ENCODE assay signal across 19 mouse cellular contexts in the genomic region with DNA sequence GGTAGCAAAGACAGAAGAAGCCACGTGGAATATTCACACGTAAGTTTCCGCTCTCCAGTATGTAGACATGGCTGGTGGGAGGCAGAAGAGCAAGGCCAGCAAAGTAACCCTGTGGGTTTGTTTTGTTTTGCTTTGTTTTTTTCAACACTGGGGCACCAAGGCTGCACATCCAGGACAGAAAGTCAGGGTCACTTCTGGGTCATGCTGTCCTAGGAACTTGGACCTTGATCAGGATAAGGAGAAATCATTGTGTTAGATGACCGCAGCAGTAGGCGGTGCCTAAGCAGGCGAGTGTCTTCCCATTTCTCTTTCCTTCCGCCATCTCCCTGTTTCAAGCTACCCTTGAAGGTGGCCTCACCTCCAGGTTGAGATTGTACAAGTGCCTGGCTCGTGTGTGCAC.
DNase-seq lines count a peak whose midpoint lies in the region; ATAC-seq and TF ChIP-seq lines count a peak whose summit lies in the region.
"Had no signal": no experiment of that assay in that cellular context is flagged by ENCODE, and none has a peak within 500 bp of the region (broad histone marks: within the 10 kb centered on the region; RNA-seq: fewer than 3 reads in every experiment).

No protein-coding gene starts in this region.

- TF ChIP-seq CTCF in lung, adult 2 months (IDR thresholded peaks at IDR 0.05; ENCODE audit: insufficient read depth, low read length) = no peak
- TF ChIP-seq CTCF in midbrain, postnatal 0 days (IDR thresholded peaks at IDR 0.05) = no peak

- no peak overlapping the region for H3K4me2 ChIP-seq in intestine, embryonic 16.5 days (ENCODE audit: low read depth, low read length)
- H3K4me2 ChIP-seq in intestine, embryonic 15.5 days (replicated peaks) = no peak overlapping the region
- no peak overlapping the region for H3K4me2 ChIP-seq in midbrain, postnatal 0 days (ENCODE audit: low read depth, low read length, poor library complexity, severe bottlenecking)
- H3K4me2 ChIP-seq: embryonic facial prominence, embryonic 13.5 days; hindbrain, embryonic 15.5 days; limb, embryonic 15.5 days; midbrain, embryonic 11.5 days had no signal

- peak overlapping the region; percentile 25; the same call in 1 of the 2 replicates for H3K27ac ChIP-seq in intestine, embryonic 16.5 days (ENCODE audit: low read length)
- H3K27ac ChIP-seq in intestine, embryonic 15.5 days = no peak overlapping the region
- no peak overlapping the region for H3K27ac ChIP-seq in midbrain, postnatal 0 days (ENCODE audit: low read depth, low read length)
- H3K27ac ChIP-seq: embryonic facial prominence, embryonic 13.5 days; heart, embryonic 10.5 days; hindbrain, embryonic 15.5 days; limb, embryonic 15.5 days; macrophage had no signal

- no peaks in the 10 kb centered on the region for H3K36me3 ChIP-seq in intestine, embryonic 16.5 days (ENCODE audit: control insufficient read depth, insufficient read depth, low read length)
- no peaks in the 10 kb centered on the region for H3K36me3 ChIP-seq in intestine, embryonic 15.5 days
- H3K36me3 ChIP-seq in midbrain, postnatal 0 days (ENCODE audit: insufficient read depth, low read length) = no peaks in the 10 kb centered on the region
- H3K36me3 ChIP-seq: hindbrain, embryonic 15.5 days had no signal

- no peak for ATAC-seq in intestine, embryonic 16.5 days
- ATAC-seq in intestine, embryonic 15.5 days = no peak
- ATAC-seq in midbrain, postnatal 0 days (ENCODE audit: low FRiP score) = no peak

- no peak overlapping the region for H3K9ac ChIP-seq in intestine, embryonic 16.5 days (ENCODE audit: low read depth, low read length)
- H3K9ac ChIP-seq in intestine, embryonic 15.5 days = no peak overlapping the region
- H3K9ac ChIP-seq in midbrain, postnatal 0 days (replicated peaks; ENCODE audit: low read length, poor library complexity, severe bottlenecking) = no peak overlapping the region
- H3K9ac ChIP-seq: embryonic facial prominence, embryonic 13.5 days; hindbrain, embryonic 15.5 days; limb, embryonic 15.5 days had no signal

- no peaks in the 10 kb centered on the region for H3K9me3 ChIP-seq in intestine, embryonic 16.5 days (ENCODE audit: control insufficient read depth, low read length)
- no peaks in the 10 kb centered on the region for H3K9me3 ChIP-seq in intestine, embryonic 15.5 days
- no peaks in the 10 kb centered on the region for H3K9me3 ChIP-seq in midbrain, postnatal 0 days (ENCODE audit: low read length)
- H3K9me3 ChIP-seq: embryonic facial prominence, embryonic 13.5 days; heart, embryonic 10.5 days; hindbrain, embryonic 15.5 days; limb, embryonic 15.5 days had no signal

- WGBS in intestine, embryonic 16.5 days = 86% methylated on average over 8 of the region's 8 CpGs
- 87% methylated on average over 8 of the region's 8 CpGs for WGBS in intestine, embryonic 15.5 days
- 64% methylated on average over 8 of the region's 8 CpGs for WGBS in lung, adult 2 months
- 92% methylated on average over 8 of the region's 8 CpGs for WGBS in midbrain, postnatal 0 days

- H3K4me3 ChIP-seq in intestine, embryonic 16.5 days (ENCODE audit: low read length) = no peak overlapping the region
- H3K4me3 ChIP-seq in intestine, embryonic 15.5 days (replicated peaks) = no peak overlapping the region
- no peak overlapping the region for H3K4me3 ChIP-seq in lung, adult 2 months (replicated peaks; ENCODE audit: extremely low read depth, low read depth, low read length)
- no peak overlapping the region for H3K4me3 ChIP-seq in midbrain, postnatal 0 days (ENCODE audit: low read depth, low read length)
- H3K4me3 ChIP-seq: embryonic facial prominence, embryonic 13.5 days; heart, embryonic 10.5 days; hindbrain, embryonic 15.5 days; limb, embryonic 15.5 days had no signal

- DNase-seq in lung, adult 18-20 months = peak; percentile 54 to 76
- no peak for DNase-seq in lung, adult 2 months
- DNase-seq in adrenal gland, postnatal 14 days = peak; percentile 63
- peak; percentile 81 for DNase-seq in lung, postnatal 36 days
- no peak for DNase-seq in midbrain, postnatal 0 days (ENCODE audit: low spot score)
- DNase-seq: cerebellum, adult 9-10 months; gastrocnemius, postnatal 14 days; heart, postnatal 14 days; kidney, adult 11 months; layer of hippocampus, postnatal 36 days; thymus, adult 2 months had no signal

- no peak for TF ChIP-seq POLR2A in lung, adult 2 months (IDR thresholded peaks at IDR 0.05; ENCODE audit: borderline replicate concordance, extremely low read depth, low read depth, low read length)

- no peaks in the 10 kb centered on the region for H3K27me3 ChIP-seq in intestine, embryonic 16.5 days (replicated peaks; ENCODE audit: control insufficient read depth, insufficient read depth, low read length)
- H3K27me3 ChIP-seq in intestine, embryonic 15.5 days (replicated peaks) = no peaks in the 10 kb centered on the region
- no peaks in the 10 kb centered on the region for H3K27me3 ChIP-seq in midbrain, postnatal 0 days (ENCODE audit: insufficient read depth, low read length)
- H3K27me3 ChIP-seq: embryonic facial prominence, embryonic 13.5 days; hindbrain, embryonic 15.5 days; limb, embryonic 15.5 days had no signal

- H3K4me1 ChIP-seq in intestine, embryonic 16.5 days (ENCODE audit: control insufficient read depth, insufficient read depth, low read length) = peaks cover 50% of the 10 kb centered on the region
- peaks cover 38% of the 10 kb centered on the region for H3K4me1 ChIP-seq in intestine, embryonic 15.5 days (replicated peaks)
- H3K4me1 ChIP-seq in lung, adult 2 months (ENCODE audit: control insufficient read depth, insufficient read depth, low read length) = peaks cover 52% of the 10 kb centered on the region
- H3K4me1 ChIP-seq in midbrain, postnatal 0 days (ENCODE audit: insufficient read depth, low read length) = no peaks in the 10 kb centered on the region
- H3K4me1 ChIP-seq: hindbrain, embryonic 15.5 days had no signal

Comparison
In these comparisons a context has a peak if more than half of its experiments do, and no peak if none do; other contexts are left out.
1. DNase-seq: peak in lung, adult 18-20 months (2 of 2), adrenal gland, postnatal 14 days (single experiment) and lung, postnatal 36 days (single experiment); none in lung, adult 2 months (single experiment) and midbrain, postnatal 0 days (single experiment).